Mouse (Mus musculus) heart, postnatal 0 days (tissue): ENCODE data around the gene Gm40193.

ENCODE experiments used
- CTCF ChIP-seq: IDR thresholded peaks from 2 replicates; pipeline ENCODE4 v1.5.1; 2016; ENCODE audit warnings: antibody characterized with exemption, control low read depth, low read depth
- EP300 ChIP-seq: IDR thresholded peaks from 2 replicates; pipeline ENCODE4 v1.6.1; 2016; ENCODE audit warnings: antibody characterized with exemption, low read depth

DNA sequence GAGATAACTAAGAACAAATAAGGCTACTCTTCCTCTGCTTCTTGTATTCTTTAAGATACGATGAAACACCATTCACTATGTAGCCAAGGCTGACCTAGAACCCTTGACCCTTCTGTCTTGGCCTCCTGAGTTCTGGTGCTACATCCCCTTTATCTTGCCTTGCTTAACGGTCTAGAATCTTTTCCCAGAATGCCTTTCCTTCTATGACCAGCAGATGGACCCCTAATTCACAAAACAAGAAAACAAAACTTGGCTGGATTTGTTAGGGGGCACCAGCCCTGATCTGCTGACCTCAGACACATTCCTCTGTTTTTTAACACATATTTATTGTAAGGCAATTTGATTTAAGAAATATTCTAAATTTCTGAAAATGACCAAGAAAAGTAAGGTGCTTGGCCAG lies 16.4 kb downstream of the Gm40193 start:
- TF ChIP-seq CTCF: peak; percentile 73
- no peak for TF ChIP-seq EP300
